Mouse (Mus musculus) frontal cortex, postnatal 36 days (tissue): Measurements from ENCODE around the gene Spdef.

Experiments
- DNase-seq, 2 experiments: peaks; one replicate each; pipeline ENCODE4 v3.0.0; 2022; ENCODE audit warnings: low spot score in 2 of 2

The Spdef gene

DNA sequence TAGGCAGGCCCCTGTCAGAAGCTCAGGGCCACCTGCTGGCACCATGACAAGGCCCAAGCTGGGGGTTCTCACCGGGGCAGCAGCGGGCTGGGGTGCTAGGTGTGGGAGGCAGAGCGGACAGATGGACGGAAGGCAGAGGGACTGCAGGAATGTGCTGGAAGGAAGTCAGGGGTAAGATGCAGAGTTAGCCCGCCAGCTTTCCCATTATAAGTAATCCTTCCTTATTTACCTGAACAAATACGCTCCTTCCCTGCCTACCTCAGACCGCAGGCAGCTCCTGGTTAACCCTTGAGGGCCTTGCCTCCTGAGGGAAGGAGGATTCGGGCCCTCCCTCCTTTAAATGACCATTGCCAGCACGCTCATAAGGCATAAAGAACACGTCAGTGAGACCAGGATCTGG lies at the start of gene Spdef:
Gene Spdef (minus strand): TSS at position 186 of the 400 bp plus-strand sequence.
- no peak for DNase-seq

DNA sequence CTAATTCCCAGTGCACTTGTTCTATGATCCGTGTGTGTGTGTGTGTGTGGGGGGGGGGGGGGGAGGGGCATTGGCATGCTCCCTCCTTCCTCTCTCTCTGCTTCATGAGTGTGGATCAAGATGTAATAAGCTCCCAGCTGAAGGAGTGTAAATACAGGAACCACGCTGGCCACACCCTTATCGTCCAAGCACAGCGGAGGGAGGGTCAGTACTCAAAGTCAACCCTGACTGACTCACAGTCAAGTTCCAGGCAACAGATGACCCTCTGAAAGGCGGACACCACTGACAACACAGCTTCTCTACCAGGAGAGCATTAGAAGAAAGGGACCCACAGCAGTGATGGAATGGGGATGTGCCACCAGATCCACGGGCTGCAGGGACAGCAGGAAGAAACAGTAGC lies 49.1 kb upstream of the Spdef start:
- no peak for DNase-seq

DNA sequence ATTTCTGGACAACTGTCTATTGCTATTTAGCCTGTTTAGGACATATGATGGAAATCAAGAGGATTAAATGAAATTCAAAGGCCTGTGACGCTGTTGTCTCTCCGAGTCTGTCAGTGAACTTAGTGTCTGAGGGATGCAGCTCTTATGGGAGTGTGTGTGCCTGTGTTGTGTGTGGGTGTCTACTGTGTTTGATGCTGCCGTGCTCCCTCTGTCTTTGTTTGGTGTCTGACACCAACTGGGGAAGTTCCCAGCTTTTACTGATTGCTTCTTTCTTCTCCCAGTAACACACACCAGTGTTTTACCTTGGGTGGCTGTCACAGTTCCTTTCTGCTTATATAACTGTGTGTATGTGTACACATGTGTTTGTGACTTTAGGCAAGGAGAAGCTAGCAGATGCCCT lies 45.4 kb upstream of the Spdef start:
- DNase-seq: no peak

DNA sequence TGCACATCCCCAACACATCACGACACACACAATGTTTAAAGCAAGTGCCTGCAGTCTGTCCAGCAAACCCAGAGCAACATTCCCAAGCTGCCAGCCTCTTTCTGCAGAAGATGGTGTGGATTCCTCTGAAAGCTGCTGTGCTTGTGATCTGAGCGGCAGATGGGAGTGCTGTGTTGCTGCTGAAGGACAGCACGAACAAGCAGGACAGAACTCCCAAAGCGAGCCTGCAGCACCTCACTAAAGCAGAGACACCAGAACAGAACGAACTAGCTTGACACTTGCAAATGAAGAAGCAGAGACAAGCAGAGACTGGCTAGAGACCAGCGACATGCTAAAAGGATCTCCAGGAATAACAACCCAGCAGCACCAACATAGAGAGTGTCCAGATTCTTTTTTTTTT lies 42.9 kb upstream of the Spdef start:
- peak in 1 of 2 experiments; percentile 46 for DNase-seq

DNA sequence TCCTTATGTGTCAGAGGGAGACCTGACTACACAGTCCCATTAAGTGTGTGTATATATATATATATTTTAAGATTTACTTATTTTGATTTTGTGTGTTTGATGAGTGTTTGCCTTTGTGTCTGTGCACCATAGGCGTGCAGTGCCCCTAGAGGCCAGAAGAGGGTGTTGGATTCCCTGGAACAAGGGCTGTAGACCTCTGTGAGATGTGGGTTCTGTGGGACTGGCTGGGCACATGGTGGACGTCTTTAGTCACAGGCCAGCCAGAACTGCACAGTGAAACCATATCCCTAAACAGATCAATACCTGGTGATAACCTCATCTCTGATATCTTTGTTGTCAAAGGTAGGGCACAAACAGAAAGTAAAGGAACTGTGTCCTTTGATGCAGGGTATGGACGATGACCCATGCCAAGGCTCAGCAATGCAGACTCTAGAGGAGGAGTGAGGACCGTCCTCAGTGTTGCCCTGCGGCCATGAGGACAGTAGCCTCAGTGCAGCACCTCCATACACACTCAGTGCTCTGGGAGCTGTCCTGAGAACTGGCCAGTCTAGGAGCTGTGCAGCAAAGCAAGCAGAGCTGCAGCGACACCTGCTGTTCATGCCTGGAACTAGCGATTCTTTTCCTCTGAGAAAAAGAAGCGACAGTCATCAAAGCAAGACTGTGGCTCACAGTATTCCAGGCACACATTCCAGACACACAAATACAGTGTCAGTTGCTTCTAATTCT lies 40.2 kb upstream of the Spdef start:
- DNase-seq: peak; percentile 66 to 76

DNA sequence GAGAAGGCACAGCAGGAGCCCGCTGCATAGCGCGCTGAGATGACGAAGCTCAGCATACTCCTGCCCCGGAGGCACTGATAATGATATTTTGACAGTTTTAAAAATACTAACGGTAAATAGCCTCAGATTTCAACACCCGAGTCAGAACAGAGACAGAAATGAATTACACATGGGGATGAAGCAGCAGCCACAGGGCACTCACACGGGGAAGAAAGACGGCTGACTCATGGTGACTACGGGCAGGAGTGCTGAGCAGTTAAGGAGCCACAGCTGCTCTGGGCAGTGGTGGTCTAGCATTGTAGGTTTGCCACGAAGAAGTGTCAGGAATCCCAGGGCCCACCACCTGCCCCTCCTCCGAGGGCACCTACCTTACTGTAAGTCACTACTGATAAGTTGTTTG lies 38.8 kb upstream of the Spdef start:
- no peak for DNase-seq

DNA sequence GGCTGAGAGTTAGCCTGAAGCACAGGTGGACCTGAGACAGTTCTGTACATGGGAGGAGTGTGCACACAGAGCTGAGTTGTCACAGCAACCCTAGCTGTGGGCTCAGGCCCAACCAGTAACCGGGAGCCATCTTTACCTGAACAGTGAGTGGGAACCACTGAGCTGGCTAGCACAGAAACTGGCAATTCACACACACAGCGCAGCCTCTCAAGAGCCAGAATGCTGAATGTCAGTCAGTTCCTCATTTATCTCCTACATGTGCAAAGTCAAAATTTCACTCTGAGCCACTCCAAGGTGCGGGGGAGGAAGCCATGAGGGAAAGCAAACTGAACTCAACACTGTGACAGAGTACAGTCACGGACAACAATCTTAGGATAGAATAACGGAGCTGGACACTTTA lies 38.4 kb upstream of the Spdef start:
- peak in 1 of 2 experiments; percentile 40 for DNase-seq

DNA sequence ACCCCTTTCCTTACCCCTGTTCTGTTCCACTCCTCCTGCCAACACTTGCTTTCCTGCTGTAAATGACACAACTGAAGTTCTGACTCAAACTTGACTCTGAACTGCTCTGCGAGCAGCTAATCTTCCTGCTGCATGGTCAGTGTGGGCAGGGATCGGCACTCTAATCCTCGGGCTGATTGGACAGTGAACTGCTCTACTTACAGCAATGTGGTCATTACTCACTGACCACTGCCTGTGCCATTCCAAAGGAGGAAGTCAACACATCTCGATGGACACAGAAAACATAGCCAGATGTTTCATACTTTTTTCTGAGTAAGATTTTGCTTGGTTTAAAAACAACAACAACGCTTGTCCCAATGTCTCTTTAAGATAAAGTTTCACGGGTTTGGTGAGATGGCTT lies 36.3 kb upstream of the Spdef start:
- no peak for DNase-seq

DNA sequence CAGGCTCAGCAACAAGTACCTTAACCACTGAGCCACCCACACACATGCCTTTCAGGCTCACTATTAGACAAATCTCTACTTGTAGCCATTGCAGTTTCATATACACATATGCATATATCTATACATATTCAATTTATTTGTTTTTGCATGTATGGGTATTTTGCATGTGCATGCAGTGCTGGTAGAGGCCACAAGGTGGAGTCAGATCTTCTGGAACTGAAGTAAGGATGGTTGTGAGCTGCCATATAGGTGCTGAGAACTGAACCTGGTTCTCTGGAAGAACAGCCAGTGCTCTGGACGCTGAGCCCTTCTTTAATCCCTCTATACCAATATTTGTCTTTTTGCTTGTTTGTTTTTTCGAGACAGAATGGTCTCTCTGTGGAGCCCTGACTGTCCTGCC lies 35.7 kb upstream of the Spdef start:
- DNase-seq: no peak

DNA sequence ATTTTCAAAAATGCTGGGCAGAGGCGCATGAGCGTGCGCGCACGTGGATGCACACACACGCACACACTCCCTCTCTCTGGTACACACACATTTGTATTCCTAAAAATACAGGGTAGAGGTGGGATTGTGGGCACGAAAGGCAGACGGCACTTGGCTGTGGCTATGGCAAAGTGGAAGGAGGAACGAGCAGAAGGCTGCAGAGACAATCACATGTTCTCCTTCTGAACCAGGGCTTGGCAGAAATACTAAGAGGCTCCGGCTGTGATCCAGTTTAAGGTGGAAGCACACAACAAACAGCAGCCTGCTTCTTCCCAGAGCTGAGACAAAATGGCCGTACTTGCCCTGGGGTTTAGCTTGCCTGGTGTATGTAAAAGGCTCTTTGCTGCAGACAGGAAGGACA lies 34.1 kb upstream of the Spdef start:
- DNase-seq: peak; percentile 49 to 76

DNA sequence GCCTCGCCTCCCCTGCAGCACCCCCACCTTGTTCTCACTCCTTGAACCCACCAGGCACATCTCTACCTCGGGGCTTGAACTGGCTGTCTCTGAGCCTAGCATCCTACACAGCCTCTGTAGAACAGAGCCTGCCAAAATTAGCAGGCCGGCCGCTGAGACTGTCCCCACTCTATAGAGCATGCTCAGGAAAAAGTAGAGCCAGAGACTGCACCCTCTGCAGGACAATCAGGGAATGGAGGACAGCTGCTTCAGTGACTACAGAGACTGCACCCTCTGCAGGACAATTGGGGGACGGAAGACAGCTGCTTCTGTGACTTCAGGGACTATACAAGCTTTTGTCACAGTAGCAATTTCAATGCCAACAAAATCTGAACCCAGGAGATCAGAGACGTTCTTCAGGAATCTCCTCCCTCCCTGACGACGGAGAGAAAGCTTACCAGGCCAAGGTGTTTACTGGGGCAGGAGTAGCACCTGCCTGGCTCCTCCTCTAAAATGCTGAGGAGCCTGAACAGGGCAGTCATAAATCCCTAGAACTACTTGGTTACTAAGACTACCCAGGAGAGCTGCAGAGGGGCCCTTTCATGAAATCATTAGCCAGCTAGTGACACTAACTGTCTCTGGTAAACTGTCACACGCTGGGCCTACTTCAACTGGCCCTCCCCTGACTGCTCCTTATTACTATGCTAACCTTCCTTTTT lies 33.0 kb upstream of the Spdef start:
- DNase-seq: peak; percentile 81 to 93

DNA sequence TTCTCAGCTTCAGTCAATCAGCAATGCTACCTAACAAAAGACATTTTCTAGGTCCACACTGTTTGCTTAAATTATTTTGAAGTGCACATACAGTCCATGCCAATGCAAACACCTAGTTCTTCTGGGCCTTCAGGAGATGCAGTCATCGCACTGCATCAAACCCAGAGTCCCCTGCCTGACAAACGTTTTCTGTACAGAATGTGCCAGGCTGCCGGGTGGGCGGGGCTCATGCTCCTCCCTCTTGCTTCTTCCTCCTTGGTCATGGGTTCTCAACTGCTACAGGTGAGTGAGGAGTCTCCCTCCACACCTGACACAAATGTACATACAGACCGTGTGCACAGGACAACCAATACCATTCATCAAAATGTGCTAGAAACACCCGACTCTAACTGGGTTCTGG lies 31.4 kb upstream of the Spdef start:
- no peak for DNase-seq

DNA sequence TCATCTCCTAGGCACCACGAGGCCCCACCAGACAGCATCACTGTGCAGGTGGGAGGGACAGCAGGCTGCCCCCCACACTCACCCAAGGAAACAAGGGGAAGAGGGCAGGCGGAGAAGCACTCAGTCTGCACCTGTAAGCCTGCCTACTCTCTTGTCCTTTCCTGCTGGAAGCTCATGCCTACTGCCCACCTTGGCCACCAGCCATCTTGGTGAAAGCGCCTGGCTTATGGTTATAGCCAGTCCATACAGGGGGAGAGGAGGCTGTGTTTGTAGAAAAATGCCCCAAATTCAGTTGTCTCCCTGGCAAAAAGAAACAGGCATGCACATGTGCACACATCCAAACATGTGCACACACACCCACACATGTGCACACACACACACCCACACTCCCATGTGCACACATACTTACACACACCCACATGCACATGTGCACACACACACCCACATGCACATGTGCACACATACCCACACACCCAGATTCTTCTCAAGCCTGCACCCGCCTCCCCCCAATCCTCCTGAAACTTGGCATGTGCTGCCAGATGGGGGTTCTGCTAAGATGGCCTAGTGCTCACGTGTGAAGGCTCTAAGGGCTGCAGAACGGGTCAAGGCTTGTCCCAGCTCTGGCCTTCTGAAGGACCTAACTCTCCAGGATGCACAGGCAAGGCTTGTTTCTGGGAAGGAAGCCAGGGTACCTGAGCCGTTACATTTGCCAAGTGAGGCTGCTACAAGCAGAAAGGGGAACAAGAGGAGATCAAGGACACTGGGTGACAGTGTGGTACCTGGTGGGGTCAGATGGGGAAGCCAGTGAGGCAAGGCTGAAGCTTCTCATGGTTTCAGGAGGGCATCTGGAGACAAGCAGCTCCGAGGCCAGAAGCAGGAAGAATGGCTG lies 22.8 kb upstream of the Spdef start:
- DNase-seq: peak in 1 of 2 experiments; percentile 29

DNA sequence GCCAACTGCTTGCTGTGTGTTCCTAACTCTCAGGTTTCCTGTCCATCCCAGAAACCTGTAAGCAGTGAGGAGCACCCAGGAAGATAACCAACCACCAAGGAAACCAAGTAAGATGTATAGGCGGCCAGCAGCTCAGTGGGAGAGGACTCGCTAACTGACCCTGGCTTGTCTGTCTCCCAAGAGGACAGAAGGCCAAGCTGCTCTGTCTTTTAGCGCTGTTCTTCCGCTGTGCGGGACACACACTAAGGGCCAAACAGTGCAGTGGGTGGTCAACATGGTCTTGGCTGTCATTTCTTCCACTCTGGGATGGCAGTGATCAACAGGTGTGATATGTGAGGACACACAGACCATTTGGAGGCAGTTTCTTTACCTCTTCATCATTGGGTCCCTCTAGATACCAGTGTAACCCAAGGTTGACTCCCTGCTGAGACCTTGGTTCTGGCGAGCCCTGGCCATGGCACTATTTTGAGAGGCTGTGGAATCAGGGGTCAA lies 21.7 kb upstream of the Spdef start:
- DNase-seq: no peak

DNA sequence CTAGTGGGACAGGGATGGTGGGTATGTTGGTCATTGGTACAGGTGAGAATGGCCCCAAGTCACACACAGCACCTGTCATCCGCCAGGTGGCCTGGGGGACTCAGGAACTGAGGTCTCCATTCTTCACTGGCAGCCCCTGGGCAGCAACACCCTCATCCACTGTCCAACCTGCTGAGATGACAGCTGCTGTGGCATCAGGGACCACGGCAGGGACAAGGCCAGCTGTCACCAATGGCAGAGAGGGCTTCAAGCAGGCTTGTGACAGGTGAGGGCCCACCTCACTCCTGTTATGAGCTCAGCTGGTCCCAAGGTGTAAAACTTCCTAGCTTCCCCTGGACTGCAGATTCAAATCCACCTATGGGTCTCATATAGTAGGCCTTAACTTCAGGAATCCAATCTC lies 19.4 kb upstream of the Spdef start:
- no peak for DNase-seq

DNA sequence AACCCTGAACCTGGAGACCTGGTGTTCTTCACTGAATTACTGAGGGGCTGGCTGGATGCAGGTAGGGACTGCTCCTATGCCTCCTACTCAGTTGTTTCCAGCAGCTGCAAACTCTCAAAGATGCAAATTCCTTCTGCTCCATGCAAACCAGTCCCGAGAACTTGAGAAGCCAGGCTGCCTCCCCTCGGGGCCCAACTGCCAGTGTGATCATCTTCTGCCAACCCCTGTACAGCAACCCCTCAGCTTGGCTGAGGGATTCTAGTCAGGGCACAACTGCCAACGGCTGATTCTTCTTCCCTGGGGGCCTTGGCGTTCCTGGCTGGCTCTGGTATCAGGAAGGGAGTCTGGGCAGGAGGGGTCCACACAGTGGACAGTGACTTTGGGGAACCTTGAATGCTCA lies 17.7 kb upstream of the Spdef start:
- DNase-seq: no peak

DNA sequence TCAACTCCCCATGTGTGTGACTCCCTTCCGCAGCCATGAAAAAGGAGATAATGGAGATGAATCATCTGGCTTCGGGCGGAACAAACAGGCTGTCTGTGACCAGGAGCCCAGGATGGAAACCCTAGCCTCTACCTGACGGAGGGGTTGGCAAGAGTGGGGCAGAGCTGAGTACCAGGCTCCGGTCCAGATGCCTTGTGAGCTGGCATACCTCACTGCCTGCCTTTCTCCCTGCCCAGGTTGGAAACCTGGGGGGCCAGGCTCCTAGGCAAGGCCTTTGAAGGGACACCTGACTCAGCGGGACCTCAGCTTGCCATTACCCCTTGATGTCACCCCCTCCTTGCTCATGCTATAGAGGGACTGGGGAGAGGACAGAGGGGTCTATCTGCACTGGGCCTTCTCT lies 12.2 kb upstream of the Spdef start:
- no peak for DNase-seq

DNA sequence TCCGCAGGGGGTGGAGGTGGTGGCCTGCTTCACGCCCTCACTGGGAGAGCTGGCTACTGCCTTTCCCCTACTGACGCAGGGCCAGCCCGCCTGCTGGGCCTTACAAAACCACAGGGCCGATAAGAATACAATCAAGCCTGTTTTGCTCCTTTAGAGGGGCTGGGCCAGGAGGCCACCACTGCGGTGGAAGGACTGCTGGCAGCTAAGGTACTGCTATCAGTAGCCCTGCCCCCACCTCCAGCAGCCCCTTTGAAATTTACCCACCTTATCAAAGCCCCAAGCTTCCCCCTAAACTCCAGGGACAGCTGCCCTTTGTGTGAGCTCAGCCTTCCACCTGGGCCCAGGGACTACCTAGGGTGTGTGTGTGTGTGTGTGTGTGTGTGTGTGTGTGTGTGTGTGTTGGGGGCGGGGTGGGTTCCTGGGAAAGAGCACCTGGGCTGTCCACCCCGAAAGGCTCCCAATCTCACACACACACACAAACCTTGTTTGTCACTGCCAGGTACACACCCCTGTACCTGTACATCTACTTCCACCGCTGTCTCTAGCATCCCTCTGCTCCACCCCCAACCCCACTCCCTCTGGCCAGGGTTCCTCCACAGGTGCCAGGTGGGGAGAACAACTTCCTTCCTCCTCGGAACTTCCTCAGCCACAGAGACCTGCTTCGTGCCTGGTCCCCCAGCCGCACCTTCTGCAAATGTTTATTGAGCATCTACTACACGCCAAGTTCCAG lies 5.8 kb upstream of the Spdef start:
- DNase-seq: no peak

DNA sequence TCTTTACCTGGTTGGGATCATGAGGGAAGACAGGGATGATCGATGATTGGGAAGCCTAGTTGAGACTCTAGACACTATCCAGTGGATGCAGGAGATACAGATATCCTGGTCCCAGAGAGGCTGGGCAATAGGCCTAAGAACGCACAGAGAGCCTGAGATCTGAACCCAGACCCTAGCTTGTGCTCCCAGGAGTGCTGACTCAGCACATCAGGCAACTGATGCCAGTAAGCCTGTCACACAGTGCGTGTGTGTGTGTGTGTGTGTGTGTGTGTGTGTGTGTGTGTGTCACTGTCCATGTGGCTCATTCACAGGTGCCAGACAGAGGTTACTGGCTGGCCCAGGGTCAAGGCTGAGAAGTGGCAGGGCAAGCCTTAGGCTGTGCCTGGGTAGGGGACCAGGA lies 3.9 kb upstream of the Spdef start:
- no peak for DNase-seq

DNA sequence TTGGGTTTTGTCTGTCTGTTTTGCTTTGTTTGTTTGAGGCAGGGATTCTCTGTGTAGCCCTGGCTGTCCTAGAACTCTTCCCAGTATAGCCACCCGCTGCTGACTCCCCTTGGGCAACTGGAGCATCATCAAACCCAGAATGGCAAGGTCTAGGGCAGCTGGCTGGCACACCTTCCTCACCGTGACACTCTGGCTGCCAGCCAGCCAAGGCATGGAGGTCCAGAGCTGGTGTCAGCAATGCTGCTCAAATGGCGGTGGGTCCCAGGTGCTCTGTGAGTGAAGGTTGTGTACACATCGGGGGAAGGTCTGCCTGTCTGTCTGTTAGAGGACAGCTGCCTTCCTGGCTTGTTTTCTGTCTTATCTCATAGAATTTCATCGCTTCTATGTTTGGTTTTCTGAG lies 3.4 kb upstream of the Spdef start:
- DNase-seq: no peak

DNA sequence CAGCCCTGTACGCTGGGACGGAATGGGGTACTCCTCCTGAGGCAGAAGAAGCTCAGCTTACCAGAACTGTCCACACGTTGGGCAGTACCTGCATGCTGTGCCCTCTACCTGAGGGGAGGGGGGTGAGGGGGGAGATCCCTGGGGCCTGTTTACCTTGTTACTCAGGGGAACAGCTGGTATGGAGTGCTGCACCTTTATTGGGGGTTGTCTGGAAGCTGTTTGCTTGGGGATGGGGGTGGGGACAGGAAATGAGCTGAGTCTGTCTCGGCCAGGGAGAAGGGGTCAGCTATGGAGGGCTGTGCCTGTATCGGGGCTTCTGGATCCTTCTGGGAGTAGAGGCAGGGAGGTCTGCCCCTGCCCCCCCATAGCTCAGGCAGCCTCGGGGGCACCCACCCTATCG lies 2.2 kb downstream of the Spdef start:
- no peak for DNase-seq

DNA sequence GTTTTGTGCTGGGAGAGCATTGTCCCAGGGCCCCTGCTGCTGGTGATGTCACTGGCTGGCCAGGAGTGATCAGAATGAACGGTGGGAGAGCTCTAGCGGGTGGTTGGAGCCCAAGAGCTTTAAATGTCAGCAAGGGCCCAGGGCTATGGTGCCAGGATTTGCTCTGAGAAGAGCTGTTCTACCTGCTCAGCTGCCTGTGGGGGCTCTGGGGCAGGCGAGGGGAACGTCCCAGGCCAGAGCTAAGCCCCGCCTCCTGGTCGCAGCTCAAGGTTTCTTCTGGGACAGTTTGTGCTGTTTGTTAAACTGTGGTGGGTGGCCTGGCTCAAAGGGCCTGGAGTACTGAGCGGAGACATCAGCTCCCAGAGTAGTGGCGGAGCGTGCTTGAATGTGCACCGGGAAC lies 3.3 kb downstream of the Spdef start:
- no peak for DNase-seq
